9 mouse cellular contexts compared by ENCODE assay signal in genomic region chr11:119033874-119034558, GRCm38 (mm10). TPM values are rescaled to one million over a fixed set of nuclear protein-coding genes. Genes with fewer than 3 reads are reported as not detected.
DNase-seq lines count a peak whose midpoint lies in the region; ATAC-seq and TF ChIP-seq lines count a peak whose summit lies in the region.
"Had no signal": no experiment of that assay in that cellular context is flagged by ENCODE, and none has a peak within 500 bp of the region (broad histone marks: within the 10 kb centered on the region; RNA-seq: fewer than 3 reads in every experiment).

No protein-coding gene starts in this region.

- H3K27me3 ChIP-seq in heart, postnatal 0 days (ENCODE audit: control insufficient read depth, insufficient read depth, low read length), result peaks cover 48% of the 10 kb centered on the region

- 2% methylated on average over 26 of the region's 26 CpGs for WGBS in heart, postnatal 0 days

- DNase-seq in ES-CJ7 (ENCODE audit: low read depth, low spot score), result peak; percentile 86
- peak; percentile 86 to 91 for DNase-seq in adrenal gland, postnatal 36 days
- peak; percentile 73 for DNase-seq in heart, postnatal 0 days (ENCODE audit: low spot score)
- peak; percentile 90 to 92 for DNase-seq in kidney, postnatal 25 days
- DNase-seq in lung, postnatal 14 days, result peak; percentile 92
- peak; percentile 79 to 80 for DNase-seq in right cerebral cortex, adult 2 months (ENCODE audit: low spot score in 2 of 2)

- H3K4me1 ChIP-seq in embryonic fibroblast, embryonic 13.5 days (ENCODE audit: control insufficient read depth, insufficient read depth, low read length), result peaks cover 2% of the 10 kb centered on the region; the same call in 1 of the 2 replicates
- peaks cover 10% of the 10 kb centered on the region for H3K4me1 ChIP-seq in heart, postnatal 0 days (ENCODE audit: control insufficient read depth, insufficient read depth)

- H3K9me3 ChIP-seq in heart, postnatal 0 days (replicated peaks; ENCODE audit: control insufficient read depth, low read length), result no peaks in the 10 kb centered on the region

- ATAC-seq in heart, postnatal 0 days (ENCODE audit: insufficient read depth, low read depth), result peak; percentile 71; the same call in 1 of the 2 replicates
- ATAC-seq in erythroblast, adult 5-6 weeks (replicated peaks; ENCODE audit: low FRiP score, poor library complexity, severe bottlenecking), result no peak

- H3K4me3 ChIP-seq in embryonic fibroblast, embryonic 13.5 days (ENCODE audit: insufficient read depth, low read length), result peak overlapping the region; percentile 14; the same call in 1 of the 2 replicates
- H3K4me3 ChIP-seq in heart, postnatal 0 days (ENCODE audit: low read depth, low read length), result peak overlapping the region; percentile 32

- no peak for TF ChIP-seq POLR2A in embryonic fibroblast, embryonic 13.5 days (IDR thresholded peaks at IDR 0.05; ENCODE audit: low read depth, low read length)

- no peak for TF ChIP-seq EP300 in heart, postnatal 0 days (IDR thresholded peaks at IDR 0.05; ENCODE audit: low read depth)

- H3K4me2 ChIP-seq in heart, postnatal 0 days (ENCODE audit: low read depth, low read length), result peak overlapping the region; percentile 55

- peaks cover 14% of the 10 kb centered on the region for H3K36me3 ChIP-seq in heart, postnatal 0 days (replicated peaks; ENCODE audit: control insufficient read depth, insufficient read depth, low read length)

- no peak overlapping the region for H3K9ac ChIP-seq in heart, postnatal 0 days (replicated peaks; ENCODE audit: low read depth, low read length)

- TF ChIP-seq CTCF in embryonic fibroblast, embryonic 13.5 days (IDR thresholded peaks at IDR 0.05; ENCODE audit: borderline replicate concordance, insufficient read depth, low read length), result peak; percentile 92
- TF ChIP-seq CTCF in heart, postnatal 0 days (IDR thresholded peaks at IDR 0.05; ENCODE audit: low read depth), result peak; percentile 83

- H3K27ac ChIP-seq in embryonic fibroblast, embryonic 13.5 days (ENCODE audit: insufficient read depth, low read length), result no peak overlapping the region
- H3K27ac ChIP-seq in heart, postnatal 0 days (ENCODE audit: low read depth), result no peak overlapping the region
- H3K27ac ChIP-seq: macrophage had no signal

RNA-seq across cellular contexts. Expression of gene Cbx8, which starts 6.8 kb away (rescaled TPM):
- 10 to 100 TPM; 21.4 to 21.5 TPM for total RNA-seq in adrenal gland, postnatal 36 days (2021)
- 3.9 and 4.2 TPM in 2 replicates for polyA plus RNA-seq in embryonic fibroblast, embryonic 13.5 days (2011; ENCODE audit: insufficient read length, low read depth, missing spikeins)
- total RNA-seq in heart, postnatal 0 days (2014; rRNA removed; ENCODE audit: low replicate concordance), result 1.6 and 3.2 TPM in 2 replicates
- polyA plus RNA-seq in heart, postnatal 0 days (2015; fragmentation: Nextera tagmentation; extraction: Ambion mirVana), result 5.1 and 7.0 TPM in 2 replicates
- total RNA-seq in erythroblast, adult 5-6 weeks (2015; ENCODE audit: low replicate concordance), result 0.38 and 0.42 TPM in 2 replicates
- total RNA-seq in erythroblast, adult 5-6 weeks (2017; ENCODE audit: low replicate concordance), result 0.70 and 1.4 TPM in 2 replicates

RNA-seq across cellular contexts. Expression of gene Cbx2, which starts 11.3 kb away (rescaled TPM):
- 1 to 10 TPM; 7.6 to 7.7 TPM for total RNA-seq in adrenal gland, postnatal 36 days (2021)
- polyA plus RNA-seq in embryonic fibroblast, embryonic 13.5 days (2011; ENCODE audit: insufficient read length, low read depth, missing spikeins), result 4.7 and 6.9 TPM in 2 replicates
- 1.8 and 13.0 TPM in 2 replicates for total RNA-seq in heart, postnatal 0 days (2014; rRNA removed; ENCODE audit: low replicate concordance)
- polyA plus RNA-seq in heart, postnatal 0 days (2015; fragmentation: Nextera tagmentation; extraction: Ambion mirVana), result 5.7 and 5.8 TPM in 2 replicates
- 0.19 and 0.42 TPM in 2 replicates for total RNA-seq in erythroblast, adult 5-6 weeks (2015; ENCODE audit: low replicate concordance)
- total RNA-seq in erythroblast, adult 5-6 weeks (2017; ENCODE audit: low replicate concordance), result not detected in 2 replicates

RNA-seq across cellular contexts. Expression of gene Enpp7, which starts 46.0 kb away (rescaled TPM):
- not detected for total RNA-seq in adrenal gland, postnatal 36 days (2021)
- not detected in 2 replicates for polyA plus RNA-seq in embryonic fibroblast, embryonic 13.5 days (2011; ENCODE audit: insufficient read length, low read depth, missing spikeins)
- not detected in 2 replicates for total RNA-seq in heart, postnatal 0 days (2014; rRNA removed; ENCODE audit: low replicate concordance)
- polyA plus RNA-seq in heart, postnatal 0 days (2015; fragmentation: Nextera tagmentation; extraction: Ambion mirVana), result not detected in 2 replicates
- total RNA-seq in erythroblast, adult 5-6 weeks (2015; ENCODE audit: low replicate concordance), result not detected in 2 replicates
- not detected in 2 replicates for total RNA-seq in erythroblast, adult 5-6 weeks (2017; ENCODE audit: low replicate concordance)
- polyA plus RNA-seq: macrophage had no signal

RNA-seq across cellular contexts. Expression of gene Cbx4, which starts 52.0 kb away (rescaled TPM):
- total RNA-seq in adrenal gland, postnatal 36 days (2021), result 100 to 1,000 TPM; 200 to 332 TPM
- polyA plus RNA-seq in embryonic fibroblast, embryonic 13.5 days (2011; ENCODE audit: insufficient read length, low read depth, missing spikeins), result 11.2 and 11.8 TPM in 2 replicates
- total RNA-seq in heart, postnatal 0 days (2014; rRNA removed; ENCODE audit: low replicate concordance), result 12.1 and 23.1 TPM in 2 replicates
- 6.8 and 8.2 TPM in 2 replicates for polyA plus RNA-seq in heart, postnatal 0 days (2015; fragmentation: Nextera tagmentation; extraction: Ambion mirVana)
- 4.8 and 7.7 TPM in 2 replicates for total RNA-seq in erythroblast, adult 5-6 weeks (2015; ENCODE audit: low replicate concordance)
- 4.3 and 9.4 TPM in 2 replicates for total RNA-seq in erythroblast, adult 5-6 weeks (2017; ENCODE audit: low replicate concordance)
